ENCODE assay signal across 17 mouse cellular contexts in the genomic region with DNA sequence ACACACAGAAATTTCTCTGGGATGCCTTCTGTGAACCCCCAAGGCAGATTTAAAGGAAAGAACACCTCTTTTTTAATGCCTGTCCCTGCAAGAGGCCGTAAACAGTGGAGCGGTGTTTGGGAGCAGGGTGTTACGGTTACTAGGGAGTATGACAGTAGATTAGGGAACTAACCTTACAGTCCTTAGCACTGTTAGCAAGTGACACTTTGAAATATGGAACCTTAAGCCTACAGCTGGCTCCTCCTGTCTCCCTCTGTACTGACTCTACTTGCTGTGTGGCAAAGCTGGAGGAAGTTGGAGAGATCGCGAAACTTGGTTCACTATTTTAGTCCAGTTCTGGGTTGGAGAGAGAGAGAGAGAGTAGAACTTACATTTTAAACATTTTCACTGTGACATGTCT. TPM values are rescaled to one million over a fixed set of nuclear protein-coding genes. Genes with fewer than 3 reads are reported as not detected.
DNase-seq lines count a peak whose midpoint lies in the region; ATAC-seq and TF ChIP-seq lines count a peak whose summit lies in the region.
"Had no signal": no experiment of that assay in that cellular context is flagged by ENCODE, and none has a peak within 500 bp of the region (broad histone marks: within the 10 kb centered on the region; RNA-seq: fewer than 3 reads in every experiment).

No protein-coding gene starts in this region.

- 0 out of 2 replicates have a peak overlapping the region, but pooled peaks have one; percentile 2 for H3K9ac ChIP-seq in heart, embryonic 12.5 days
- no peak overlapping the region; the same call in 1 of the 2 replicates for H3K9ac ChIP-seq in liver, postnatal 0 days (replicated peaks)
- no peak overlapping the region for H3K9ac ChIP-seq in liver, embryonic 12.5 days
- H3K9ac ChIP-seq: forebrain, embryonic 15.5 days; limb, embryonic 13.5 days; lung, embryonic 14.5 days had no signal

- no peak for TF ChIP-seq EP300 in liver, postnatal 0 days (IDR thresholded peaks at IDR 0.05; ENCODE audit: low read depth)

- no peaks in the 10 kb centered on the region for H3K27me3 ChIP-seq in heart, embryonic 12.5 days (replicated peaks)
- H3K27me3 ChIP-seq in liver, postnatal 0 days (ENCODE audit: insufficient read depth, low read length), result no peaks in the 10 kb centered on the region
- H3K27me3 ChIP-seq in liver, embryonic 12.5 days (replicated peaks), result no peaks in the 10 kb centered on the region
- H3K27me3 ChIP-seq: forebrain, embryonic 15.5 days; limb, embryonic 13.5 days had no signal

- no peak for TF ChIP-seq CTCF in liver, postnatal 0 days (IDR thresholded peaks at IDR 0.05; ENCODE audit: low read depth)

- no peaks in the 10 kb centered on the region for H3K9me3 ChIP-seq in heart, embryonic 12.5 days (replicated peaks)
- no peaks in the 10 kb centered on the region for H3K9me3 ChIP-seq in liver, postnatal 0 days (ENCODE audit: low read length)
- H3K9me3 ChIP-seq in liver, embryonic 12.5 days (replicated peaks), result no peaks in the 10 kb centered on the region
- H3K9me3 ChIP-seq: forebrain, embryonic 15.5 days; limb, embryonic 13.5 days had no signal

- 88% methylated on average over 5 of the region's 5 CpGs for WGBS in heart, embryonic 12.5 days
- 58% methylated on average over 5 of the region's 5 CpGs for WGBS in liver, postnatal 0 days (ENCODE audit: insufficient replicate concordance)
- WGBS in liver, embryonic 12.5 days (ENCODE audit: insufficient replicate concordance), result 66% methylated on average over 5 of the region's 5 CpGs

- no peak for ATAC-seq in heart, embryonic 12.5 days (ENCODE audit: insufficient number of reproducible peaks, low FRiP score)
- no peak for ATAC-seq in liver, postnatal 0 days
- ATAC-seq in liver, embryonic 12.5 days, result no peak
- peak; percentile 82 for ATAC-seq in granulocyte monocyte progenitor cell, adult 5-6 weeks (replicated peaks; ENCODE audit: poor library complexity, severe bottlenecking)
- ATAC-seq in neutrophil, adult 5-6 weeks (ENCODE audit: extremely low read depth, insufficient number of reproducible peaks, low FRiP score, poor library complexity, severe bottlenecking), result peak; percentile 69; the same call in 1 of the 2 replicates
- ATAC-seq: forebrain, embryonic 15.5 days; hindbrain, postnatal 0 days had no signal

- H3K4me3 ChIP-seq in heart, embryonic 12.5 days, result no peak overlapping the region
- no peak overlapping the region for H3K4me3 ChIP-seq in liver, postnatal 0 days (ENCODE audit: low read depth, low read length)
- no peak overlapping the region for H3K4me3 ChIP-seq in liver, embryonic 12.5 days
- H3K4me3 ChIP-seq: forebrain, embryonic 15.5 days; limb, embryonic 13.5 days had no signal

- no peak overlapping the region for H3K27ac ChIP-seq in heart, embryonic 12.5 days (ENCODE audit: poor library complexity, severe bottlenecking)
- H3K27ac ChIP-seq in liver, postnatal 0 days (ENCODE audit: low read depth), result peak overlapping the region; percentile 48; the same call in 1 of the 2 replicates
- no peak overlapping the region for H3K27ac ChIP-seq in liver, embryonic 12.5 days
- H3K27ac ChIP-seq: forebrain, embryonic 15.5 days; hindbrain, postnatal 0 days; limb, embryonic 13.5 days had no signal

- no peak for DNase-seq in heart, adult 18-20 months
- no peak for DNase-seq in liver, postnatal 0 days
- DNase-seq in layer of hippocampus, adult 9-11 months, result no peak
- DNase-seq: cerebellum, adult 11 months; cerebellum, postnatal 36 days; kidney, adult 11 months; kidney, postnatal 14 days; lung, embryonic 14.5 days; midbrain, embryonic 14.5 days; spleen, adult 18-20 months had no signal

- H3K36me3 ChIP-seq in heart, embryonic 12.5 days, result no peaks in the 10 kb centered on the region; the same call in 1 of the 2 replicates
- no peaks in the 10 kb centered on the region; the same call in 1 of the 2 replicates for H3K36me3 ChIP-seq in liver, postnatal 0 days (replicated peaks; ENCODE audit: insufficient read depth, low read length)
- peaks cover 3% of the 10 kb centered on the region; the same call in 1 of the 2 replicates for H3K36me3 ChIP-seq in liver, embryonic 12.5 days
- H3K36me3 ChIP-seq: forebrain, embryonic 15.5 days; limb, embryonic 13.5 days had no signal

- H3K4me2 ChIP-seq in heart, embryonic 12.5 days, result peak overlapping the region; percentile 14; the same call in 1 of the 2 replicates
- H3K4me2 ChIP-seq in liver, postnatal 0 days (ENCODE audit: low read depth, low read length), result peak overlapping the region; percentile 38
- no peak overlapping the region for H3K4me2 ChIP-seq in liver, embryonic 12.5 days
- H3K4me2 ChIP-seq: forebrain, embryonic 15.5 days; limb, embryonic 13.5 days; lung, embryonic 14.5 days had no signal

- peaks cover 42% of the 10 kb centered on the region for H3K4me1 ChIP-seq in heart, embryonic 12.5 days (replicated peaks)
- H3K4me1 ChIP-seq in liver, postnatal 0 days (ENCODE audit: insufficient read depth), result peaks cover 47% of the 10 kb centered on the region
- peaks cover 70% of the 10 kb centered on the region for H3K4me1 ChIP-seq in liver, embryonic 12.5 days

RNA-seq across cellular contexts. Expression of a gene that starts 5.0 kb away (rescaled TPM):
- polyA plus RNA-seq in heart, embryonic 12.5 days (2016; fragmentation: Nextera tagmentation; extraction: Ambion mirVana), result 53.4 and 62.3 TPM in 2 replicates
- total RNA-seq in heart, adult 18-20 months (2021), result 100 to 1,000 TPM; 163 to 170 TPM
- 24.0 and 25.5 TPM in 2 replicates for polyA plus RNA-seq in liver, postnatal 0 days (2015; fragmentation: Nextera tagmentation; extraction: Ambion mirVana)
- polyA plus RNA-seq in liver, embryonic 12.5 days (2016; fragmentation: Nextera tagmentation; extraction: Ambion mirVana), result 23.6 and 25.8 TPM in 2 replicates
- total RNA-seq in granulocyte monocyte progenitor cell, adult 5-6 weeks (2014; fragmentation: Nextera tagmentation), result 15.4 and 17.8 TPM in 2 replicates
- 19.8 and 25.9 TPM in 2 replicates for total RNA-seq in granulocyte monocyte progenitor cell, adult 5-6 weeks (2017)
- 165 and 197 TPM in 2 replicates for total RNA-seq in neutrophil, adult 5-6 weeks (2017)

Comparison
In these comparisons a context has a peak if more than half of its experiments do, and no peak if none do; other contexts are left out.
1. ATAC-seq: peak in granulocyte monocyte progenitor cell, adult 5-6 weeks (single experiment) and neutrophil, adult 5-6 weeks (single experiment); none in heart, embryonic 12.5 days (single experiment), liver, postnatal 0 days (single experiment) and liver, embryonic 12.5 days (single experiment).